In genomic region chr11:117249282-117249984, GRCm38 (mm10) we compare ENCODE assay signal across 10 mouse cellular contexts. TPM values are rescaled to one million over a fixed set of nuclear protein-coding genes. Genes with fewer than 3 reads are reported as not detected.
A peak's percentile ranks its signal among the peaks of the same experiment; 100 is the strongest.
DNase-seq lines count a peak whose midpoint lies in the region; ATAC-seq and TF ChIP-seq lines count a peak whose summit lies in the region.
"Had no signal": no experiment of that assay in that cellular context is flagged by ENCODE, and none has a peak within 500 bp of the region (broad histone marks: within the 10 kb centered on the region; RNA-seq: fewer than 3 reads in every experiment).

No protein-coding gene starts in this region.

- H3K4me2 ChIP-seq in heart, embryonic 16.5 days (ENCODE audit: low read depth, low read length) = no peak overlapping the region
- no peak overlapping the region for H3K4me2 ChIP-seq in neural tube, embryonic 13.5 days
- H3K4me2 ChIP-seq in hindbrain, embryonic 15.5 days = no peak overlapping the region
- no peak overlapping the region for H3K4me2 ChIP-seq in stomach, postnatal 0 days (replicated peaks; ENCODE audit: low read depth)
- H3K4me2 ChIP-seq: limb, embryonic 13.5 days had no signal

- TF ChIP-seq CTCF in stomach, postnatal 0 days (IDR thresholded peaks at IDR 0.05; ENCODE audit: low read depth) = no peak

- no peaks in the 10 kb centered on the region for H3K9me3 ChIP-seq in heart, embryonic 16.5 days (replicated peaks; ENCODE audit: control insufficient read depth, low read length)
- no peaks in the 10 kb centered on the region for H3K9me3 ChIP-seq in neural tube, embryonic 13.5 days
- H3K9me3 ChIP-seq in hindbrain, embryonic 15.5 days = no peaks in the 10 kb centered on the region
- H3K9me3 ChIP-seq in stomach, postnatal 0 days (ENCODE audit: control insufficient read depth, low read length) = no peaks in the 10 kb centered on the region
- H3K9me3 ChIP-seq: limb, embryonic 13.5 days had no signal

- peak overlapping the region; percentile 54 for H3K27ac ChIP-seq in heart, embryonic 16.5 days (ENCODE audit: low read length)
- peak overlapping the region; percentile 43; the same call in 1 of the 2 replicates for H3K27ac ChIP-seq in neural tube, embryonic 13.5 days (replicated peaks)
- H3K27ac ChIP-seq in hindbrain, embryonic 15.5 days (replicated peaks) = peak overlapping the region; percentile 37
- peak overlapping the region; percentile 40; the same call in 1 of the 2 replicates for H3K27ac ChIP-seq in stomach, postnatal 0 days (replicated peaks)

- DNase-seq in heart, adult 8-10 months (ENCODE audit: low spot score) = no peak
- no peak for DNase-seq in neural tube, embryonic 10.5 days (ENCODE audit: extremely low spot score, low spot score)
- no peak for DNase-seq in stomach, postnatal 0 days (ENCODE audit: low spot score)
- DNase-seq in layer of hippocampus, adult 11-12 months (ENCODE audit: low spot score) = no peak
- DNase-seq in urinary bladder, adult 18-20 months (ENCODE audit: low spot score in 2 of 2) = no peak
- DNase-seq: cerebellum, adult 8-10 months had no signal

- H3K36me3 ChIP-seq in heart, embryonic 16.5 days (ENCODE audit: control insufficient read depth, insufficient read depth) = no peaks in the 10 kb centered on the region
- H3K36me3 ChIP-seq in neural tube, embryonic 13.5 days = no peaks in the 10 kb centered on the region
- no peaks in the 10 kb centered on the region for H3K36me3 ChIP-seq in hindbrain, embryonic 15.5 days
- H3K36me3 ChIP-seq in stomach, postnatal 0 days (ENCODE audit: control insufficient read depth, insufficient read depth, low read length) = no peaks in the 10 kb centered on the region
- H3K36me3 ChIP-seq: limb, embryonic 13.5 days had no signal

- no peak for ATAC-seq in heart, embryonic 16.5 days (replicated peaks; ENCODE audit: extremely low read depth, insufficient read depth, low FRiP score)
- ATAC-seq in neural tube, embryonic 13.5 days (ENCODE audit: low read depth) = no peak
- no peak for ATAC-seq in hindbrain, embryonic 15.5 days (ENCODE audit: low FRiP score, low read depth)
- no peak for ATAC-seq in stomach, postnatal 0 days (ENCODE audit: low FRiP score, low TSS enrichment)

- H3K4me1 ChIP-seq in heart, embryonic 16.5 days (ENCODE audit: control insufficient read depth, insufficient read depth, low read length) = peaks cover 20% of the 10 kb centered on the region
- H3K4me1 ChIP-seq in neural tube, embryonic 13.5 days (replicated peaks) = peaks cover 28% of the 10 kb centered on the region
- peaks cover 19% of the 10 kb centered on the region for H3K4me1 ChIP-seq in hindbrain, embryonic 15.5 days (replicated peaks)
- H3K4me1 ChIP-seq in stomach, postnatal 0 days (replicated peaks; ENCODE audit: control insufficient read depth, insufficient read depth) = no peaks in the 10 kb centered on the region

- no peaks in the 10 kb centered on the region for H3K27me3 ChIP-seq in heart, embryonic 16.5 days (ENCODE audit: control insufficient read depth, insufficient read depth, low read length)
- no peaks in the 10 kb centered on the region for H3K27me3 ChIP-seq in neural tube, embryonic 13.5 days
- no peaks in the 10 kb centered on the region for H3K27me3 ChIP-seq in hindbrain, embryonic 15.5 days
- H3K27me3 ChIP-seq in stomach, postnatal 0 days (ENCODE audit: control insufficient read depth, insufficient read depth, low read length) = no peaks in the 10 kb centered on the region
- H3K27me3 ChIP-seq: limb, embryonic 13.5 days had no signal

- WGBS in heart, embryonic 16.5 days = 73% methylated on average over 18 of the region's 18 CpGs
- 77% methylated on average over 18 of the region's 18 CpGs for WGBS in neural tube, embryonic 13.5 days
- 67% methylated on average over 18 of the region's 18 CpGs for WGBS in hindbrain, embryonic 15.5 days
- WGBS in stomach, postnatal 0 days = 70% methylated on average over 18 of the region's 18 CpGs

- TF ChIP-seq EP300 in stomach, postnatal 0 days (optimal IDR thresholded peaks at IDR 0.05) = no peak

- H3K4me3 ChIP-seq in heart, embryonic 16.5 days (ENCODE audit: low read length) = no peak overlapping the region
- no peak overlapping the region for H3K4me3 ChIP-seq in neural tube, embryonic 13.5 days
- H3K4me3 ChIP-seq in hindbrain, embryonic 15.5 days = no peak overlapping the region
- no peak overlapping the region for H3K4me3 ChIP-seq in stomach, postnatal 0 days (ENCODE audit: low read depth, low read length)
- H3K4me3 ChIP-seq: limb, embryonic 13.5 days had no signal

- H3K9ac ChIP-seq in heart, embryonic 16.5 days (ENCODE audit: low read length) = no peak overlapping the region
- H3K9ac ChIP-seq in neural tube, embryonic 13.5 days = 0 out of 2 replicates have a peak overlapping the region, but pooled peaks have one; percentile 31
- no peak overlapping the region for H3K9ac ChIP-seq in hindbrain, embryonic 15.5 days
- H3K9ac ChIP-seq in stomach, postnatal 0 days (ENCODE audit: low read length) = 0 out of 2 replicates have a peak overlapping the region, but pooled peaks have one; percentile 23
- H3K9ac ChIP-seq: limb, embryonic 13.5 days had no signal

RNA-seq across cellular contexts. Expression of gene Sept9, which starts 50.0 kb away (rescaled TPM):
- polyA plus RNA-seq in heart, embryonic 16.5 days (2015; fragmentation: Nextera tagmentation; extraction: Ambion mirVana) = 64.3 and 71.0 TPM in 2 replicates
- total RNA-seq in heart, adult 8-10 months (2022) = 10 to 100 TPM; 26.5 to 38.8 (median 31.0) TPM
- polyA plus RNA-seq in neural tube, embryonic 13.5 days (2015; fragmentation: Nextera tagmentation; extraction: Ambion mirVana) = 105 and 120 TPM in 2 replicates
- 107 and 111 TPM in 2 replicates for polyA plus RNA-seq in hindbrain, embryonic 15.5 days (2015; fragmentation: Nextera tagmentation; extraction: Ambion mirVana)
- 42.9 and 46.2 TPM in 2 replicates for polyA plus RNA-seq in stomach, postnatal 0 days (2015; fragmentation: Nextera tagmentation; extraction: Ambion mirVana)

Comparison
In these comparisons a context has a peak if more than half of its experiments do, and no peak if none do; other contexts are left out.
1. H3K9ac ChIP-seq: peak in neural tube, embryonic 13.5 days (single experiment) and stomach, postnatal 0 days (single experiment); none in heart, embryonic 16.5 days (single experiment) and hindbrain, embryonic 15.5 days (single experiment).
2. Peak in every context shown above with its lines, with median percentiles within 50 percentile points of each other: H3K27ac ChIP-seq.